Mouse (Mus musculus): ENCODE measurements around the gene L3mbtl3. TPM values are rescaled to one million over a fixed set of nuclear protein-coding genes. Genes with fewer than 3 reads are reported as not detected.

Gene L3mbtl3
- polyA plus RNA-seq, 1 experiment from 2014 or later, result 12.3 TPM

DNA sequence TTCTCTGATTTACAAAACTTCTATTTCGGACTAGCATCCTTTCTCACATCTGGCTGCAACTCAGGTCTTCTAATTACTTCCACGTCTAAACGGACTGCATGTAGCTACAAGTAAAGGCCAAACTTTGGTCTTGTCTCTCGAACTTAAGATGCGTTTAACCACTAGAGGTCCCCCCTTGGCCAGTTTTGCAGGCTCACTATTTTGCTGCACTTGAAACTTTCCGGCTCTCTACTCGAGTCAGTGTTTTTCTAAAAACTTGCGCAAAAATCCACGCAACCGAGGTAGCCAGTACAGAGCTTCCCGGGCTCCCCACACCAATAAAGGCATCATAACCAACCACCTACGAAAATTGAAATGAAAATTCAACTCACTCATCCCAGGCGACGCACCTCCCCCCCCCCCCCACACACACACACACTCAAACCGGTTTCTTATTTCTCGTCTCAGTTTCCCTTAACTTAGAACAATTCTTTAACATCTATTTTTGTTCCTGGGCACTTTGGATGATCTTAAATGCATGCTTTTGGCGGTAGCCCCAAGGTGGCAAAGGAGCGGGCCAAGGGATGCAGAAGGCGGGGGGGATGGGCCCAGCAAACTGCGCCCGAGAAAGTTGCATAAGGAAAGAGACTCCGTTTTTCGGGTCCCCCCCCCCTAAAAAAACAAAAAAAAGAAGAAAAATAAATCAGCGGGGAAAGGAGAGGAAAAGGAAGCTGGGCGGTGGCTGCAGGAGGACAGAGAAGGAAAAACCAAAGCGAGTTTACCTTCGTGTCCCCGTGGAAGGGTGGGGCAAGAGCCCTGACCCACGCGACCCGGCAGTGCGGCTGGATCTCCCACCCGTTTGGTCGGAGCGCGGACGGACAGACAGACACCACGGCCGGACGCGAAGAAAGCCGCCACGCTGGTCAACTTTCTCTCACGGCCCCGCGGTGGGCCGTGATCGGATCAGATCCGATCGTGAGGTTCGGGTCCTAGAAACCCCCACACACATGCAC lies 2.5 kb downstream of the L3mbtl3 start:
- Histone ChIP-seq H3K4me1 (replicated peaks; ENCODE audit: control insufficient read depth, insufficient read depth, low read length) (peaks cover 7% of the 10 kb centered on the region; the same call in 1 of the 2 replicates), H3K9ac (ENCODE audit: low read length) (peak overlapping the region; percentile 94), H3K4me3 (ENCODE audit: low read depth, low read length) (peak overlapping the region; percentile 69), H3K9me3 (ENCODE audit: control insufficient read depth, low read length) (no peaks in the 10 kb centered on the region), H3K27me3 (replicated peaks; ENCODE audit: control insufficient read depth, insufficient read depth, low read length) (no peaks in the 10 kb centered on the region), H3K27ac (ENCODE audit: low read depth) (peak overlapping the region; percentile 95), H3K36me3 (ENCODE audit: control insufficient read depth, insufficient read depth, low read length) (0 out of 2 replicates have a peak, but pooled peaks cover 2% of the 10 kb centered on the region), H3K4me2 (ENCODE audit: low read length) (peak overlapping the region; percentile 53)
- DNase-seq (ENCODE audit: low spot score) (peak; percentile 90), ATAC-seq (replicated peaks; ENCODE audit: low FRiP score, low TSS enrichment, low read depth) (peak; percentile 25; the same call in 1 of the 2 replicates)
- WGBS, result under 1% methylated on average over 51 of the region's 51 CpGs

DNA sequence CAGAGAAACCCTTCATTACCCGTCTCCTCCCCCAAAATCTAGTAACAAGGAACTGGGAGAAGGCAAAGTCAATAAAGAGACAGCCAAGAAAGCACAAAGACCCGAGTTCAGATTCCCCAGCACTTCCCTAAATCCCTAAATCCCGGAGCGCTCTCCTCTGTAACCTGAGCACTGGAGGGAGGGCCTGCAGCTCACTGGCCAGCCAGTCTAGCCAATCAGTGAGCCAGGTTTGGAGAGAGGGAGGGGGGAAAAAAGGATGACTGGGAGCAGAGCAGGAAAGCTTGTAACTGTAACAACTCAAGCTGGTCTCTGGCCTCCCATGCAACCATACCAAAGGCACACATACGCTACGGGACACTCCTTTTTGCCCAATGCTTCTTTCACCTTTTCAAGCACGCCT lies 4.4 kb downstream of the L3mbtl3 start:
- no peak for DNase-seq (ENCODE audit: low spot score)
- WGBS, result 64% methylated on average over 7 of the region's 7 CpGs
- ATAC-seq (replicated peaks; ENCODE audit: low FRiP score, low TSS enrichment, low read depth), result no peak

DNA sequence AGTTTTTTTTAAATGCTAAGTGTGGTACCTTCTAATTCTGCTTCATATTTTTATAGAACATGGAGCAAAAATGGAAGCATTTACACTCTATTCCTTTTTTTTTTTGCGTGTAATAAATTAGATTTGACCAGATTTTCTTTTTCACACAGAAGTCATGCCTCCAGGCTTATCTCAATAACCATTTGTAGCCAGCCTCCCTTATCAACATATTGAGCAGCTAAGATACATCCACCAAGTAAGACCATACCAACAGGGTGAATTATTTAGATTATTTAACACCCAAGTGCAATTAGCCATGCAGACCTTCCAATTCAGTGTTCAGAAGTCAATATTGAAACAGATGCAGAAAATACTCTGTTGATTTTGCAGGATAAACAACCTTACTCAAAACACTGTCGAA lies 10.8 kb downstream of the L3mbtl3 start:
- Histone ChIP-seq H3K9ac (ENCODE audit: low read length) (no peak overlapping the region), H3K27me3 (replicated peaks; ENCODE audit: control insufficient read depth, insufficient read depth, low read length) (no peaks in the 10 kb centered on the region), H3K36me3 (ENCODE audit: control insufficient read depth, insufficient read depth, low read length) (peaks cover 13% of the 10 kb centered on the region; the same call in 1 of the 2 replicates), H3K27ac (ENCODE audit: low read depth) (no peak overlapping the region), H3K4me1 (replicated peaks; ENCODE audit: control insufficient read depth, insufficient read depth, low read length) (no peaks in the 10 kb centered on the region), H3K4me3 (ENCODE audit: low read depth, low read length) (no peak overlapping the region), H3K9me3 (ENCODE audit: control insufficient read depth, low read length) (no peaks in the 10 kb centered on the region), H3K4me2 (ENCODE audit: low read length) (no peak overlapping the region)
- DNase-seq (ENCODE audit: low spot score), result no peak
- 85% methylated on average over 2 of the region's 2 CpGs for WGBS
- ATAC-seq (replicated peaks; ENCODE audit: low FRiP score, low TSS enrichment, low read depth), result no peak

More for the DNA sequence above, 4.4 kb downstream of the L3mbtl3 start:
- Histone ChIP-seq H3K27me3 (replicated peaks; ENCODE audit: control insufficient read depth, insufficient read depth, low read length) (no peaks in the 10 kb centered on the region), H3K9ac (ENCODE audit: low read length) (no peak overlapping the region), H3K4me2 (ENCODE audit: low read length) (no peak overlapping the region), H3K9me3 (ENCODE audit: control insufficient read depth, low read length) (no peaks in the 10 kb centered on the region), H3K36me3 (ENCODE audit: control insufficient read depth, insufficient read depth, low read length) (peaks cover 13% of the 10 kb centered on the region; the same call in 1 of the 2 replicates), H3K27ac (ENCODE audit: low read depth) (no peak overlapping the region), H3K4me1 (replicated peaks; ENCODE audit: control insufficient read depth, insufficient read depth, low read length) (peaks cover 3% of the 10 kb centered on the region; the same call in 1 of the 2 replicates), H3K4me3 (ENCODE audit: low read depth, low read length) (no peak overlapping the region)

DNA sequence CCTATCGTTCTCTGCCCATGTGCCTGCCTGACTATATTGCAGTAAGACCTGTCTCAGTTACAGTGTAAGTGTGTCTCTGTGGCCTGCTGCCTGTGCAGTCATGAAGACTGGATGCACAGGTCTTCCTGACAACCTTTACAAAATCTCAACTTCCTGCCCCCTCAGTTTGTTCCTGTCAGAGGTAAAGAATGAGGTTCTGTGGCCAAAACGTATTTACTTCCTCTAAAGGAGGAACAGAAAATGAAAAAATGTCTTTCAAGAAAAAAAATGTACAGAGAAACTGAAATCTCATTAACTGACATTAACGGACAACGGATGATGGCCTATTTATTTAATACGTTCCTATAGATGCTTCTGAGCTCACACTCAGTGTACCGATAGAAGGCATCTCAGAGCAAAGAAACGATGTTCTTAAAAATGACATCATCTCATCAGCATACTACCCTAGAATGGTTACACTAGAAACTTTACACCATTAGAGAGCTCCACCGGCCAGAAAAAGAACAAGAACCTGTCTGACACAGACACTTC lies 11.4 kb downstream of the L3mbtl3 start:
- H3K27ac ChIP-seq (ENCODE audit: low read depth), result no peak overlapping the region
- no peaks in the 10 kb centered on the region for H3K4me1 ChIP-seq (replicated peaks; ENCODE audit: control insufficient read depth, insufficient read depth, low read length)
- H3K27me3 ChIP-seq (replicated peaks; ENCODE audit: control insufficient read depth, insufficient read depth, low read length), result no peaks in the 10 kb centered on the region
- no peak overlapping the region for H3K4me2 ChIP-seq (ENCODE audit: low read length)
- ATAC-seq (replicated peaks; ENCODE audit: low FRiP score, low TSS enrichment, low read depth), result no peak
- no peak overlapping the region for H3K9ac ChIP-seq (ENCODE audit: low read length)
- no peak overlapping the region for H3K4me3 ChIP-seq (ENCODE audit: low read depth, low read length)
- peaks cover 13% of the 10 kb centered on the region; the same call in 1 of the 2 replicates for H3K36me3 ChIP-seq (ENCODE audit: control insufficient read depth, insufficient read depth, low read length)
- H3K9me3 ChIP-seq (ENCODE audit: control insufficient read depth, low read length), result no peaks in the 10 kb centered on the region
- WGBS, result 75% methylated on average over 8 of the region's 8 CpGs
- no peak for DNase-seq (ENCODE audit: low spot score)

DNA sequence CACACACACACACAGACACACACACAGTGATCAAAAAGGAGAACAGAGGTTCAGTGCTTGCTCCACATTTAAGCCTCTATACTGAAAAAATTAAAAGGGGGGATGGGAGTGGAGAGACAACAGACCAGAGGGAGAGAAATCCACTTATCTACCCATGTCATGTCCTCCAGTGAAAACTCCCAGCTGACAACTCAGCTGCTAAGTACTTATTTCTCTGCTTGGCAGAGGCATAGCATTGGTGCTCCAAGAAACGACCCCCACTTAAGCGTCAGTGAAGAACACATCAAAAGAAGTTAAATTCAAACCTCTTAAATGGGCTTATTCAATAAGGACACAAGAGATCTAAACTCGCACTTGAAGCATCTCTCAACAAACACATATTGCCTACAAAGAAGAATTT lies 12.2 kb downstream of the L3mbtl3 start:
- Histone ChIP-seq H3K27me3 (replicated peaks; ENCODE audit: control insufficient read depth, insufficient read depth, low read length) (no peaks in the 10 kb centered on the region), H3K36me3 (ENCODE audit: control insufficient read depth, insufficient read depth, low read length) (peaks cover 13% of the 10 kb centered on the region; the same call in 1 of the 2 replicates), H3K9ac (ENCODE audit: low read length) (no peak overlapping the region), H3K4me1 (replicated peaks; ENCODE audit: control insufficient read depth, insufficient read depth, low read length) (no peaks in the 10 kb centered on the region), H3K4me3 (ENCODE audit: low read depth, low read length) (no peak overlapping the region), H3K4me2 (ENCODE audit: low read length) (no peak overlapping the region), H3K9me3 (ENCODE audit: control insufficient read depth, low read length) (no peaks in the 10 kb centered on the region), H3K27ac (ENCODE audit: low read depth) (no peak overlapping the region)
- ATAC-seq (replicated peaks; ENCODE audit: low FRiP score, low TSS enrichment, low read depth), result no peak
- DNase-seq (ENCODE audit: low spot score), result no peak
- WGBS, result 72% methylated on average over 3 of the region's 3 CpGs

DNA sequence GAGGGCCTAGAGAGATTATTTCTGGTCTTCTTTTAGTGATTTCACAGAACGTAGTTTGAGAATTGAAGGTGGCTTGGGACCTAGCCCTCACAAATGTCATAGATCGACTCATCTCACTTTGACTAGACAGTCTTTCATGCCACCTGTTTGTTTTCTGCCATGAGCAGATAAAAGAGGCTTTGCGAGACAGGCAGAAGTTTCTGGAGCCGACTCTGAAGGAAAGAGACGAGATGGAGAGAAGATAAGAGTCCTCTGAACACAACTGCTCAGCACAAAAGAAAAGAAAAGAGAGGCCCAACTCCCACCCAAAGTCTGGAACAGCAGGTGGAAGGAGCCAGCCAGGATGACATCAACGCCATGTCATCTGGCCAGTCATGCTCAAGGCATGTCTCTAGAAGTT lies 17.0 kb downstream of the L3mbtl3 start:
- Histone ChIP-seq H3K4me3 (ENCODE audit: low read depth, low read length) (no peak overlapping the region), H3K4me2 (ENCODE audit: low read length) (no peak overlapping the region), H3K36me3 (ENCODE audit: control insufficient read depth, insufficient read depth, low read length) (0 out of 2 replicates have a peak, but pooled peaks cover 3% of the 10 kb centered on the region), H3K9ac (ENCODE audit: low read length) (no peak overlapping the region), H3K27me3 (replicated peaks; ENCODE audit: control insufficient read depth, insufficient read depth, low read length) (no peaks in the 10 kb centered on the region), H3K9me3 (ENCODE audit: control insufficient read depth, low read length) (no peaks in the 10 kb centered on the region), H3K4me1 (replicated peaks; ENCODE audit: control insufficient read depth, insufficient read depth, low read length) (no peaks in the 10 kb centered on the region), H3K27ac (ENCODE audit: low read depth) (no peak overlapping the region)
- ATAC-seq (replicated peaks; ENCODE audit: low FRiP score, low TSS enrichment, low read depth), result no peak
- DNase-seq (ENCODE audit: low spot score), result no peak
- 81% methylated on average over 6 of the region's 6 CpGs for WGBS

DNA sequence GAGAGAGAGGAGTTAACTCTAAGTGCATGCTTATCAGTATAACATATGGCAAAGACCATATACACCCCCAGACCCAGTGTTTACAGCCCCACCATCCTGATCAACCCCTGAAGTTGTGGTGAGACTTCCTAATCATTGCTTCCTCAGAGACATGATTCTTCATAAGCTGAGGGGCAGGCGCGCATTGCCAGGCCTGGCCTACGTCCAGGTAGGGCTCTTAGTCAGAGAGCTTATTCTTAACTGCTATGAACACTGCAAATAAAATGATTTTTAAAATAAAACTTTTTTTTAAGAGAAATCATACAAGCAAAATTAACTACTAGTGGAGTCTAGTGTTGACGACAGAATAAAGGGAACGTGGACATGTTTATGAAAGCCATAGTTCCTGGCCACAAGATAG lies 17.5 kb downstream of the L3mbtl3 start:
- DNase-seq (ENCODE audit: low spot score) (no peak), ATAC-seq (replicated peaks; ENCODE audit: low FRiP score, low TSS enrichment, low read depth) (no peak)
- WGBS, result 89% methylated on average over 5 of the region's 5 CpGs
- Histone ChIP-seq H3K4me1 (replicated peaks; ENCODE audit: control insufficient read depth, insufficient read depth, low read length) (no peaks in the 10 kb centered on the region), H3K27ac (ENCODE audit: low read depth) (no peak overlapping the region), H3K4me3 (ENCODE audit: low read depth, low read length) (no peak overlapping the region), H3K36me3 (ENCODE audit: control insufficient read depth, insufficient read depth, low read length) (0 out of 2 replicates have a peak, but pooled peaks cover 3% of the 10 kb centered on the region), H3K9me3 (ENCODE audit: control insufficient read depth, low read length) (no peaks in the 10 kb centered on the region), H3K27me3 (replicated peaks; ENCODE audit: control insufficient read depth, insufficient read depth, low read length) (no peaks in the 10 kb centered on the region), H3K9ac (ENCODE audit: low read length) (no peak overlapping the region), H3K4me2 (ENCODE audit: low read length) (no peak overlapping the region)

DNA sequence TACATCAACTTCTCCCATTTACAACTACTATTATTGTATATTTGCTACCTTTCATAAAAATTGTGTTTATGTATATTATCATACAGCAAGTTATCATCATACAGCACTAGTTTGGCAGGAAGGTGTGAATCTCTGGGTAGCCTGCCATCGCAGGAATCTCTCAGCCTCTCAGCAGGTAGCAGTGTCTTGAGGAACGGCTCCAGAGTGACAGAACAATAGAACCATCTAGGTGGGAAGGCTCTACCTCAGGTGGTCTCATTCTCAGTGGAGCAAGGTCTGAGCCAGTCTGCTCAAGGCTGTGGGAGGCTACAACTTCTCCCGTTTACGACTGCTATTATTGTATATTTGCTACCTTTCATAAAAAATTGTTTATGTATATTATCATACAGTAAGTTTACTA lies 22.0 kb downstream of the L3mbtl3 start:
- Histone ChIP-seq H3K4me1 (replicated peaks; ENCODE audit: control insufficient read depth, insufficient read depth, low read length) (no peaks in the 10 kb centered on the region), H3K9ac (ENCODE audit: low read length) (no peak overlapping the region), H3K4me3 (ENCODE audit: low read depth, low read length) (no peak overlapping the region), H3K36me3 (ENCODE audit: control insufficient read depth, insufficient read depth, low read length) (peaks cover 22% of the 10 kb centered on the region), H3K27me3 (replicated peaks; ENCODE audit: control insufficient read depth, insufficient read depth, low read length) (no peaks in the 10 kb centered on the region), H3K9me3 (ENCODE audit: control insufficient read depth, low read length) (no peaks in the 10 kb centered on the region), H3K4me2 (ENCODE audit: low read length) (no peak overlapping the region), H3K27ac (ENCODE audit: low read depth) (no peak overlapping the region)
- no peak for ATAC-seq (replicated peaks; ENCODE audit: low FRiP score, low TSS enrichment, low read depth)
- WGBS, result 76% methylated on average over 4 of the region's 4 CpGs
- DNase-seq (ENCODE audit: low spot score), result peak; percentile 10
